Mouse (Mus musculus): ENCODE measurements around the gene Myo1e.

DNA sequence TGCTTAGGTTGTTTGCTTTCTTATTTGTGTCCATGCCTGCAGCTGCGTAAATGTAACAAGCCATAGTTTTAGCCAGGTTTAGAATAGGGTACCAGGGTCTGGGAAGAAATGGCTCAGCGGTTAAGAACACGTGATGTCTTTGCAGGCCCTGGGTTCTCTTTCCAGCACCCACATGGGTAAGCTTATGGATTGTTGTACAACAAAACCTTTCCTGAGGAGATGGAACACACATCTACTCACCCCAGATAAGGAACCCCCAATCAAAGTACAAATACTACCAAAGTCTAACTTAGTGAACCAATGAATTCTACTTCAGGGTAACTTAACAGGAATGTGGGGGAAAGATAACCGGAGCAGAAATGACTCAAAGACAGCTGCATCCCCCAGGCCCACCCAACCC is 177.3 kb downstream of the Myo1e start:
- TF ChIP-seq CTCF (IDR thresholded peaks at IDR 0.05; ENCODE audit: low read depth, low read length) (no peak), POLR2A (IDR thresholded peaks at IDR 0.05; ENCODE audit: borderline replicate concordance, low read depth, low read length) (no peak)

All from bone marrow macrophage, adult 2 months (primary cell).